ENCODE assay signal across 8 mouse cellular contexts in genomic region chr15:102722500-102722931, GRCm38 (mm10). TPM values are rescaled to one million over a fixed set of nuclear protein-coding genes. Genes with fewer than 3 reads are reported as not detected.
A peak's percentile ranks its signal among the peaks of the same experiment; 100 is the strongest.
DNase-seq lines count a peak whose midpoint lies in the region; ATAC-seq and TF ChIP-seq lines count a peak whose summit lies in the region.

No protein-coding gene starts in this region.

- H3K4me3 ChIP-seq in cerebellum, adult 2 months (replicated peaks; ENCODE audit: insufficient read depth, low read depth, low read length) = peak overlapping the region; percentile 55
- peak overlapping the region; percentile 51 for H3K4me3 ChIP-seq in hindbrain, embryonic 14.5 days (replicated peaks; ENCODE audit: low read length)

- no peak for DNase-seq in cerebellum, adult 2 months
- DNase-seq in cerebellum, adult 9-11 months = no peak
- no peak for DNase-seq in Patski (ENCODE audit: low read depth, low spot score)
- no peak for DNase-seq in hindbrain, embryonic 14.5 days (ENCODE audit: low spot score)
- peak; percentile 37 for DNase-seq in lung, postnatal 14 days
- no peak for DNase-seq in adrenal gland, adult (ENCODE audit: inconsistent age in 2 of 2, low spot score in 1 of 2)
- no peak for DNase-seq in cerebellum, adult 18-20 months
- no peak for DNase-seq in adrenal gland, postnatal 4 days (ENCODE audit: low spot score in 2 of 2)

- no peaks in the 10 kb centered on the region for H3K27me3 ChIP-seq in cerebellum, adult 2 months (ENCODE audit: control insufficient read depth, insufficient read depth, low read length)
- no peaks in the 10 kb centered on the region for H3K27me3 ChIP-seq in Patski
- no peaks in the 10 kb centered on the region for H3K27me3 ChIP-seq in hindbrain, embryonic 14.5 days (ENCODE audit: control insufficient read depth, insufficient read depth, low read length)

- no peak overlapping the region for H3K9ac ChIP-seq in hindbrain, embryonic 14.5 days

- no peak for TF ChIP-seq CTCF in cerebellum, adult 2 months (IDR thresholded peaks at IDR 0.05; ENCODE audit: borderline replicate concordance, insufficient read depth, low read depth, low read length)
- no peak for TF ChIP-seq CTCF in Patski (IDR thresholded peaks at IDR 0.05)

- no peak for TF ChIP-seq POLR2A in cerebellum, adult 2 months (IDR thresholded peaks at IDR 0.05; ENCODE audit: borderline replicate concordance, insufficient read depth, low read length)

- in situ Hi-C loops in Patski (cut with MboI; ENCODE audit: low pct_unique_long_range_greater_than_20kb) = no loop called here

- H3K9me3 ChIP-seq in hindbrain, embryonic 14.5 days (ENCODE audit: control insufficient read depth, low read length) = no peaks in the 10 kb centered on the region

- peaks cover 3% of the 10 kb centered on the region; the same call in 1 of the 2 replicates for H3K4me1 ChIP-seq in cerebellum, adult 2 months (ENCODE audit: control insufficient read depth, insufficient read depth, low read length)
- peaks cover 8% of the 10 kb centered on the region; the same call in 1 of the 2 replicates for H3K4me1 ChIP-seq in hindbrain, embryonic 14.5 days (replicated peaks; ENCODE audit: control insufficient read depth, insufficient read depth, low read length)

- H3K4me2 ChIP-seq in hindbrain, embryonic 14.5 days (replicated peaks) = peak overlapping the region; percentile 51

- POLR2A ChIA-PET in Patski (lab: Charles Lee) = interaction anchor here (0.6 to 0.7 kb wide), 2 partner anchors 24 to 168 kb away, joined by 4 to 6 read pairs; no protein-coding TSS in a partner anchor

- peak; percentile 57 for ATAC-seq in Patski
- ATAC-seq in hindbrain, embryonic 14.5 days (ENCODE audit: low FRiP score) = no peak; the same call in 1 of the 2 replicates

- no peak overlapping the region for H3K27ac ChIP-seq in cerebellum, adult 2 months (ENCODE audit: insufficient read depth, low read length)
- 0 out of 2 replicates have a peak overlapping the region, but pooled peaks have one; percentile 29 for H3K27ac ChIP-seq in hindbrain, embryonic 14.5 days

- CTCF ChIA-PET in Patski (lab: Charles Lee) = interaction anchor here (1.4 to 5.0 kb wide), 7 partner anchors 10 to 25 kb away, joined by 3 to 29 read pairs (median 6); no protein-coding TSS in a partner anchor

- 62% methylated on average over 4 of the region's 4 CpGs for WGBS in cerebellum, adult 2 months
- 54% methylated on average over 4 of the region's 4 CpGs for WGBS in hindbrain, embryonic 14.5 days

- peaks cover 14% of the 10 kb centered on the region for H3K36me3 ChIP-seq in hindbrain, embryonic 14.5 days (replicated peaks; ENCODE audit: control insufficient read depth, insufficient read depth)

RNA-seq across cellular contexts. Expression of gene Calcoco1, which starts 0.5 kb away (rescaled TPM):
- polyA plus RNA-seq in cerebellum, adult 2 months (2012; rRNA removed) = 55.8 and 56.0 TPM in 2 replicates
- polyA plus RNA-seq in Patski (2021) = 154 TPM
- 32.2 and 33.1 TPM in 2 replicates for polyA plus RNA-seq in hindbrain, embryonic 14.5 days (2014; fragmentation: Nextera tagmentation; extraction: Ambion mirVana)
- 100 to 1,000 TPM; 118 to 120 TPM for total RNA-seq in adrenal gland, postnatal 4 days (2021)

RNA-seq across cellular contexts. Expression of gene Atp5g2, which starts 50.4 kb away (rescaled TPM):
- 391 and 398 TPM in 2 replicates for polyA plus RNA-seq in cerebellum, adult 2 months (2012; rRNA removed)
- polyA plus RNA-seq in Patski (2021) = 24.7 TPM
- polyA plus RNA-seq in hindbrain, embryonic 14.5 days (2014; fragmentation: Nextera tagmentation; extraction: Ambion mirVana) = 47.5 and 63.4 TPM in 2 replicates
- total RNA-seq in adrenal gland, postnatal 4 days (2021) = 10 to 100 TPM; 18.1 to 18.2 TPM
